Mouse (Mus musculus): Measurements from ENCODE around the gene Cpne4. TPM values are rescaled to one million over a fixed set of nuclear protein-coding genes. Genes with fewer than 3 reads are reported as not detected.

Gene Cpne4
- total and polyA plus RNA-seq, 3 experiments = not detected

DNA sequence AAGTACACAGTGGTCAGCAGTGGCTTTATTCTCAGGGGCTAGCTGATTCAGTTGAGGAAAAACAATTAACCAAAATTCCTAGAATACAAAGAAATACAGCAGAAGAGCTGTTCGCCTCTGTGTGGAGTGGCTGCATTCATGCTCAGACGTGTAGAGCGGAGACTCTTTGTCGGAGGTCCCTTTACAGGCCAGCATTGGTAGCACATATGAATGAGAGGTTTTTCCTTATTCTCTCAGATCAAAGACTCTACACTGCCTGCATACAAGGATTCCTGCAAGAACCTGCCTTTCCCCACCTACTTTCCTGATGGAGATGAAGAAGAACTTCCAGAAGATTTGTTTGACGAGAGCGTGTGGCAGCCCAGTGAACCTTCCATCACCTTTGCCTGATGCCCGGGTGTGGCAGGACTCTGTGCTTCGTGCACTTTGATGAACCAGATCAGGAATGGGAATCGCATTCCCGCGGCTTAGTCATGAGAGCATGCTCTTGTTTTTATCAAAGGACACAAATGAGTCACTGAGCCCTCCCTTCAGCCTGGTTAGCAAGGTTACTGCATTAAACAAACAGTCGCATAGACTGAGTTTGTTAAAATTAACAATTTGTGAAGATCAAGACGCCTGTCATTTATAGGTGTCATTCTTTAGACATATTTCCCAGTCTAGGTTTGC, 529.8 kb downstream of the Cpne4 start:
- dilution Hi-C loops (cut with MboI; ENCODE audit: extremely low pct_ligation_motif_present, extremely low pct_unique_long_range_greater_than_20kb, low sequenced_read_pairs) = no loop called here

GRCm38 (mm10) chr9:105078460-105078859, 531.4 kb downstream of the Cpne4 start:
- H3K27ac ChIP-seq (ENCODE audit: insufficient read depth, low read depth) = no peak overlapping the region; the same call in 1 of the 2 replicates
- H3K27me3 ChIP-seq (replicated peaks) = no peaks in the 10 kb centered on the region
- in situ Hi-C loops (cut with MboI; ENCODE audit: low pct_ligation_motif_present, low pct_unique_long_range_greater_than_20kb, low sequenced_read_pairs) (no loop called here), dilution Hi-C loops (cut with MboI; ENCODE audit: extremely low pct_ligation_motif_present, extremely low pct_unique_long_range_greater_than_20kb, low sequenced_read_pairs) (no loop called here)
- peaks cover 39 to 57% of the 10 kb centered on the region in 2 experiments for H3K36me3 ChIP-seq (replicated peaks in 1 of 2; ENCODE audit: control insufficient read depth in 1 of 2, insufficient read depth in 1 of 2, low read length in 1 of 2)
- H3K79me2 ChIP-seq (replicated peaks; ENCODE audit: control insufficient read depth, extremely low read depth, insufficient read depth, poor library complexity, severe bottlenecking) = no peaks in the 10 kb centered on the region
- no peak overlapping the region for H3K4me2 ChIP-seq (ENCODE audit: insufficient read depth, low read depth, poor library complexity, severe bottlenecking)
- H3K9me3 ChIP-seq (replicated peaks; ENCODE audit: low read length) = no peaks in the 10 kb centered on the region
- H3K9ac ChIP-seq (ENCODE audit: insufficient read depth, low read depth) = no peak overlapping the region
- no peaks in the 10 kb centered on the region for H3K4me1 ChIP-seq (ENCODE audit: control insufficient read depth in 1 of 2, insufficient read depth in 2 of 2)
- no peak overlapping the region for H3K4me3 ChIP-seq (replicated peaks in 1 of 3; ENCODE audit: low read depth in 2 of 3, low read length in 2 of 3, poor library complexity in 1 of 3)
- TF ChIP-seq SMC3 (IDR thresholded peaks at IDR 0.05; ENCODE audit: low read depth, low read length) = no peak
- no peak for TF ChIP-seq IRF4 (IDR thresholded peaks at IDR 0.05; ENCODE audit: low read depth, low read length)
- TF ChIP-seq NELFE (IDR thresholded peaks at IDR 0.05; ENCODE audit: low read depth, low read length) = no peak
- TF ChIP-seq SIN3A (IDR thresholded peaks at IDR 0.05; ENCODE audit: low read length) = no peak
- DNase-seq (ENCODE audit: extremely low read depth) = no peak

More for the DNA sequence above, 529.8 kb downstream of the Cpne4 start:
- H3K36me3 ChIP-seq (replicated peaks in 1 of 2; ENCODE audit: control insufficient read depth in 1 of 2, insufficient read depth in 1 of 2, low read length in 1 of 2) = peaks cover 53 to 73% of the 10 kb centered on the region in 2 experiments
- H3K27ac ChIP-seq (ENCODE audit: insufficient read depth, low read depth) = no peak overlapping the region
- H3K27me3 ChIP-seq (replicated peaks) = no peaks in the 10 kb centered on the region
- in situ Hi-C loops (cut with MboI; ENCODE audit: low pct_ligation_motif_present, low pct_unique_long_range_greater_than_20kb, low sequenced_read_pairs) = no loop called here
- no peaks in the 10 kb centered on the region for H3K79me2 ChIP-seq (replicated peaks; ENCODE audit: control insufficient read depth, extremely low read depth, insufficient read depth, poor library complexity, severe bottlenecking)
- no peak overlapping the region for H3K9ac ChIP-seq (ENCODE audit: insufficient read depth, low read depth)
- DNase-seq (ENCODE audit: extremely low read depth) = no peak
- no peak for TF ChIP-seq USF2 (conservative IDR thresholded peaks at IDR 0.05; ENCODE audit: low read depth, low read length)
- TF ChIP-seq MAX (IDR thresholded peaks at IDR 0.05; ENCODE audit: low read length) = no peak
- TF ChIP-seq SMC3 (IDR thresholded peaks at IDR 0.05; ENCODE audit: low read depth, low read length) = no peak
- TF ChIP-seq UBTF (IDR thresholded peaks at IDR 0.05; ENCODE audit: low read depth, low read length) = no peak
- no peak for TF ChIP-seq HCFC1 (IDR thresholded peaks at IDR 0.05; ENCODE audit: low read depth, low read length)
- TF ChIP-seq E2F4 (IDR thresholded peaks at IDR 0.05; ENCODE audit: insufficient replicate concordance, low read depth, low read length) = no peak
- TF ChIP-seq POLR2AphosphoS2 (IDR thresholded peaks at IDR 0.05; ENCODE audit: low read depth, low read length) = no peak
- TF ChIP-seq SIN3A (IDR thresholded peaks at IDR 0.05; ENCODE audit: low read length) = no peak
- TF ChIP-seq MYC (IDR thresholded peaks at IDR 0.05; ENCODE audit: low read depth, low read length) = no peak
- no peak for TF ChIP-seq ZKSCAN1 (IDR thresholded peaks at IDR 0.05; ENCODE audit: borderline replicate concordance, low read depth, low read length)
- TF ChIP-seq ZMIZ1 (IDR thresholded peaks at IDR 0.05; ENCODE audit: low read depth, low read length) = no peak
- TF ChIP-seq GABPA (IDR thresholded peaks at IDR 0.05; ENCODE audit: insufficient replicate concordance, low read depth, low read length) = no peak
- H3K9me3 ChIP-seq (replicated peaks; ENCODE audit: low read length) = no peaks in the 10 kb centered on the region
- H3K4me1 ChIP-seq (ENCODE audit: control insufficient read depth in 1 of 2, insufficient read depth in 2 of 2) = no peaks in the 10 kb centered on the region
- no peak overlapping the region for H3K4me3 ChIP-seq (replicated peaks in 1 of 3; ENCODE audit: low read depth in 2 of 3, low read length in 2 of 3, poor library complexity in 1 of 3)
- no peak overlapping the region for H3K4me2 ChIP-seq (ENCODE audit: insufficient read depth, low read depth, poor library complexity, severe bottlenecking)
